Mouse (Mus musculus): ENCODE measurements around the gene Ift43. TPM values are rescaled to one million over a fixed set of nuclear protein-coding genes. Genes with fewer than 3 reads are reported as not detected.

Ift43 gene
- total and polyA plus RNA-seq, 3 experiments = 0.42 to 1.9 TPM; not detected in 1

DNA sequence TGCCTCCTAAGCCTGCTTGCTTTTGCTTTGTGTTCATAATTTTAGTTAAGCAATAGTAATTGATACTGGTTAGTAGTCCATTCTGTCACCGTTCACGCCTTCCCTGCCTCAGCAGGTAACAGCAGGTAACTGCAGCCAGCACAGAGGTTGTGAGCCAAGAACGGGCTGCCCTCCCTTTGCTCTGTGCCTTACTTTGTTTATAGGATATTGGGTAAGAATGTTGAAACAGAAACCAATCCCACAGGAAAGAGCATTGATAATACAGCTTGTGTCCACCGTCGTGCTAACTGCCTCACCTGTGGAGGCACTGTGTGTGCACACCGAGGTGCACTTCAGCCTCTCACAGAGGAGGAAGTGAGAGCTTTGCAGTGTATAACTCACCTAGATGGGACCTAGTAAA lies 66.7 kb downstream of the Ift43 start:
- no peak for TF ChIP-seq KAT2A (conservative IDR thresholded peaks at IDR 0.05; ENCODE audit: low read depth, low read length)
- no peak for TF ChIP-seq CTCF (IDR thresholded peaks at IDR 0.05 in 2 of 3, conservative IDR thresholded peaks at IDR 0.05 in 1 of 3; ENCODE audit: control insufficient read depth in 1 of 3, insufficient read depth in 1 of 3, low read depth in 2 of 3, low read length in 3 of 3, poor library complexity in 1 of 3, severe bottlenecking in 1 of 3)
- TF ChIP-seq HCFC1 (IDR thresholded peaks at IDR 0.05; ENCODE audit: low read depth, low read length) = no peak
- TF ChIP-seq ZMIZ1 (IDR thresholded peaks at IDR 0.05; ENCODE audit: low read depth, low read length) = no peak
- no peak for TF ChIP-seq SIN3A (IDR thresholded peaks at IDR 0.05; ENCODE audit: low read length)
- no peak for DNase-seq (ENCODE audit: low read depth, low spot score)
- H3K79me2 ChIP-seq (ENCODE audit: control insufficient read depth, insufficient read depth, low read length, poor library complexity) = no peaks in the 10 kb centered on the region
- no peak overlapping the region for H3K4me3 ChIP-seq (ENCODE audit: control insufficient read depth in 1 of 2, insufficient read depth in 1 of 2, low read depth in 2 of 2, low read length in 2 of 2)
- H3K27me3 ChIP-seq (ENCODE audit: control insufficient read depth in 1 of 2, insufficient read depth in 2 of 2, low read length in 2 of 2) = no peaks in the 10 kb centered on the region
- H3K9ac ChIP-seq (ENCODE audit: control insufficient read depth, low read depth, low read length, poor library complexity, severe bottlenecking) = no peak overlapping the region
- H3K4me1 ChIP-seq (ENCODE audit: control insufficient read depth in 1 of 2, insufficient read depth in 2 of 2, low read length in 2 of 2) = peaks cover 4 to 28% of the 10 kb centered on the region in 2 experiments
- no peak overlapping the region for H3K27ac ChIP-seq (ENCODE audit: control insufficient read depth, low read depth, low read length)
- peaks cover 0 to 16% of the 10 kb centered on the region in 2 experiments; a peak in 2 of 4 replicates for H3K36me3 ChIP-seq (ENCODE audit: control insufficient read depth in 1 of 2, insufficient read depth in 2 of 2, low read length in 2 of 2)
- H3K9me3 ChIP-seq (replicated peaks; ENCODE audit: insufficient read depth, low read length) = no peaks in the 10 kb centered on the region

DNA sequence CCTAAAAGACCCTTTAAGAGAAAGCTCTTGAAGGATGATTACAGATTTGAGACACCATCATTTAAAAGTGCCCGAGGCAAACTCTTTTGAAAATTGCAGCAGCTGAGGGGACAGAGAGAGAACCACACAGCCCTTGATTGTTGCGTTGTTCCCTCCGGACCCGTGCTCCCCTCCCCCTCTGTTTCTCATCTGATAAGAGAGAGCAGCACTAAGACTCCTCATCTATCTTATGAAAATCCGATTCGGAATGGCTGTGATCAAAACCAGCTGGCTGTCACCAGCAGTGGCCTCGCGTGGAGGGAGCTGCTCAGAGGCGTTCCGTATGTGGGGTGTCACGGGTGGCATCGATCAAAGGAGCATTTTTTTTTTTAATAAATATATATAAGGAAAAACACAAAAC lies 69.6 kb downstream of the Ift43 start:
- peaks cover 0 to 19% of the 10 kb centered on the region in 2 experiments; a peak in 2 of 4 replicates for H3K4me1 ChIP-seq (ENCODE audit: control insufficient read depth in 1 of 2, insufficient read depth in 2 of 2, low read length in 2 of 2)
- no peaks in the 10 kb centered on the region for H3K79me2 ChIP-seq (ENCODE audit: control insufficient read depth, insufficient read depth, low read length, poor library complexity)
- no peak for TF ChIP-seq ZKSCAN1 (IDR thresholded peaks at IDR 0.05; ENCODE audit: low read depth, low read length)
- TF ChIP-seq NRF1 (IDR thresholded peaks at IDR 0.05; ENCODE audit: insufficient read depth, low read depth, low read length, poor library complexity, severe bottlenecking) = no peak
- no peak for TF ChIP-seq USF1 (IDR thresholded peaks at IDR 0.05; ENCODE audit: low read depth, low read length)
- no peak for TF ChIP-seq ZMIZ1 (IDR thresholded peaks at IDR 0.05; ENCODE audit: low read depth, low read length)
- TF ChIP-seq ZC3H11A (IDR thresholded peaks at IDR 0.05; ENCODE audit: low read depth, low read length) = no peak
- no peak for TF ChIP-seq SIN3A (IDR thresholded peaks at IDR 0.05; ENCODE audit: low read length)
- TF ChIP-seq ZNF384 (IDR thresholded peaks at IDR 0.05; ENCODE audit: low read depth, low read length) = no peak
- H3K27ac ChIP-seq (ENCODE audit: control insufficient read depth, low read depth, low read length) = no peak overlapping the region
- H3K36me3 ChIP-seq (ENCODE audit: control insufficient read depth in 1 of 2, insufficient read depth in 2 of 2, low read length in 2 of 2) = peaks cover 0 to 8% of the 10 kb centered on the region in 2 experiments; a peak in 2 of 4 replicates
- H3K9me3 ChIP-seq (replicated peaks; ENCODE audit: insufficient read depth, low read length) = no peaks in the 10 kb centered on the region
- DNase-seq (ENCODE audit: low read depth, low spot score) = no peak
- H3K27me3 ChIP-seq (ENCODE audit: control insufficient read depth in 1 of 2, insufficient read depth in 2 of 2, low read length in 2 of 2) = no peaks in the 10 kb centered on the region
- no peak overlapping the region for H3K9ac ChIP-seq (ENCODE audit: control insufficient read depth, low read depth, low read length, poor library complexity, severe bottlenecking)
- H3K4me3 ChIP-seq (ENCODE audit: control insufficient read depth in 1 of 2, insufficient read depth in 1 of 2, low read depth in 2 of 2, low read length in 2 of 2) = no peak overlapping the region

DNA sequence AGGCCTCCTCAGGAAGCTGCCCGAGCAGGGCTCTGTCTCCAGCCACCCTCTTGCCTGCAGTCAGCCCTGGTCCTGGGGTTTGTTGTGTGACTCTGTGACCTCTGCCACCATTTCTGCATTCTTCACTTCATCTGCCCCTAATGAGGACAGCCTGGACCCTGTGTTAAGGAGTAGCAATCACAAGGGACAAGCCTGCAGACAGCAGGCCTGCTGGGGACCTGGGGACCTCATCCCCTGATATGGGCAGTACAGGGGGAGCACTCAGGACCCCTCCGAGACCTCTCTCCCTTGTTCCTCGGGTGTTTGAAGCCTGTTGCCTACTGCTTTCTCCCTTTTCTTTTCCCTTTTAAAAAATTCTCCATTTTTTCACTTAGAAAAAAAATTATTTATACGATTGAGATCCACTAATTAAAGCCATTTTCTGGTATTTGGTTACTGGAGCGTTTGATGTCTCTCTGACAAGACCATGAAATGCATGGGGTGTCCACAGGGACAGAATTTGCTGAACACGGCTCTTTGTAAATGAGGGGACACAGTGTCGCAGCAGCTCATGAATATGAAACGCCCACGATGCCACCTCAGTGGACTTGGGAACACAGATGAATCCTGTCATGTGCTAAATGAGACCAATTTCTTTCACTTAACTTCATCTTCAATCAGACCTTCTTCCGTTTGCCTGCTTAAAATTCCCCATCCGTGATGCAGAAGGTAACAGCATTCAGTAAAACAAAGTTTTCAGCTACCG lies 71.0 kb downstream of the Ift43 start:
- H3K36me3 ChIP-seq (ENCODE audit: control insufficient read depth in 1 of 2, insufficient read depth in 2 of 2, low read length in 2 of 2) = peaks cover 0 to 6% of the 10 kb centered on the region in 2 experiments; a peak in 2 of 4 replicates
- H3K9ac ChIP-seq (ENCODE audit: control insufficient read depth, low read depth, low read length, poor library complexity, severe bottlenecking) = no peak overlapping the region
- TF ChIP-seq RAD21 (IDR thresholded peaks at IDR 0.05; ENCODE audit: low read depth, low read length) (no peak), CHD2 (IDR thresholded peaks at IDR 0.05; ENCODE audit: low read length) (no peak), ZNF384 (IDR thresholded peaks at IDR 0.05; ENCODE audit: low read depth, low read length) (no peak), E2F4 (IDR thresholded peaks at IDR 0.05; ENCODE audit: borderline replicate concordance, low read depth, low read length) (no peak), ETS1 (IDR thresholded peaks at IDR 0.05; ENCODE audit: low read depth, low read length) (no peak), CTCF (IDR thresholded peaks at IDR 0.05 in 2 of 3, conservative IDR thresholded peaks at IDR 0.05 in 1 of 3; ENCODE audit: control insufficient read depth in 1 of 3, insufficient read depth in 1 of 3, low read depth in 2 of 3, low read length in 3 of 3, poor library complexity in 1 of 3, severe bottlenecking in 1 of 3) (no peak), MEF2A (IDR thresholded peaks at IDR 0.05; ENCODE audit: extremely low read depth, insufficient replicate concordance, low read depth, low read length, poor library complexity, severe bottlenecking) (no peak), EP300 (IDR thresholded peaks at IDR 0.05; ENCODE audit: low read depth in 1 of 2, low read length in 2 of 2) (no peak), ELF1 (IDR thresholded peaks at IDR 0.05; ENCODE audit: low read depth, low read length) (no peak), USF1 (IDR thresholded peaks at IDR 0.05; ENCODE audit: low read depth, low read length) (no peak), POLR2AphosphoS5 (IDR thresholded peaks at IDR 0.05; ENCODE audit: borderline replicate concordance, low read depth, low read length) (no peak), UBTF (IDR thresholded peaks at IDR 0.05; ENCODE audit: borderline replicate concordance, insufficient read depth, low read depth, low read length) (no peak), SIN3A (IDR thresholded peaks at IDR 0.05; ENCODE audit: low read length) (no peak)
- H3K27me3 ChIP-seq (ENCODE audit: control insufficient read depth in 1 of 2, insufficient read depth in 2 of 2, low read length in 2 of 2) = no peaks in the 10 kb centered on the region
- peaks cover 0 to 12% of the 10 kb centered on the region in 2 experiments; a peak in 2 of 4 replicates for H3K4me1 ChIP-seq (ENCODE audit: control insufficient read depth in 1 of 2, insufficient read depth in 2 of 2, low read length in 2 of 2)
- H3K79me2 ChIP-seq (ENCODE audit: control insufficient read depth, insufficient read depth, low read length, poor library complexity) = no peaks in the 10 kb centered on the region
- no peak overlapping the region for H3K27ac ChIP-seq (ENCODE audit: control insufficient read depth, low read depth, low read length)
- no peak overlapping the region for H3K4me3 ChIP-seq (ENCODE audit: control insufficient read depth in 1 of 2, insufficient read depth in 1 of 2, low read depth in 2 of 2, low read length in 2 of 2)
- DNase-seq (ENCODE audit: low read depth, low spot score) = no peak
- H3K9me3 ChIP-seq (replicated peaks; ENCODE audit: insufficient read depth, low read length) = no peaks in the 10 kb centered on the region

Data from MEL (cell line).